Mouse (Mus musculus) right cerebral cortex, adult 2 months (tissue): ENCODE data around the gene Gper1.

Experiments
- DNase-seq, 2 experiments: peaks; one replicate each; pipeline ENCODE4 v3.0.0; 2021 to 2022; ENCODE audit warnings: low spot score in 2 of 2

Gene Gper1

GRCm38 (mm10) chr5:139423026-139423865 is at the start of gene Gper1:
Gene Gper1, plus strand, starts transcription at chr5:139423151.
- DNase-seq, result no peak

DNA sequence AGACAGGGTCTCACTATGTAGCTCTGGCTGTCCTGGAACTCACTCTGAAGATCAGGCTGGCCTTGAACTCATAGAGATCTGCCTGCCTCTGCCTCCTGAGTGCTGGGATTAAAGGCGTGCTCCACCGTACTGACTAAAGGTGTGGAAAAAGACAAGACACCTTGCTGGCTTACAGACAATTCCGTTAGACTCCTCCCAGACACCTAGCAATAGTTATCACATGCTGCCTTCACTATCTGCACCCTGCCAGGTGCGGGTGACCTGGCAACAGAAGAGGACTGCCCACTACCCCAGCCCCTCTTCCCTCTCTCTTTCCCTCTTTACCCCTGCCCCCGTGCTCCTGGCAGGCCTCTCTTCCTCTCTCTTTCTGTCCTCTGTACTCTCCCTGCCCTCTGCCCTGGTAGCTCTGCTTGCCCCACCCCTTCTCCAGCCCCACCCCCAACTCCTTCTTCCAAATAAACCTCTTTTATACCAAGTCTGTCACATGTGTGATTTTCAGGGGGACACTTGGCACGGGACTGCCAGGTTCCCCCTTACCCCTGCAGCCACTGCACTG is 49.0 kb upstream of the Gper1 start:
- no peak for DNase-seq

DNA sequence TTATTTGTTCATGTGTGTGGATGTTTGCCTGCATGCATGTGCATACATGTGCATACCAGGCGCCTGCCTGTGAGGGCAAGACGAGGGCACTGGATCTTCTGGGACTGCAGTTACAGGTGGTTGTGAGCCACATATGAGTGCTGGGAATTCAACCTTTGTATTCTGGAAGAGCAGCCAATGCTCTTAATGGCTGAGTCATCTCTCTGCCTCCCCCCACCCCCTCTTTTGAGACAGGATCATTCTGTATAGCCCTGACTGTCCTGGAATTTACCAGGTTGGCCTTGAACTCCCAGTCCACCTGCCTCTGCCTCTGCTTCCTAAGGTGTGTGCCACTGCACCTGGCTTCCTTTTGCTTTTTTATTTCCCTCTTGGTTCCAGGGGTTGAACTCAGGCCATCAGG is 48.1 kb upstream of the Gper1 start:
- DNase-seq, result no peak

- no peak for DNase-seq
These were observed 45.3 kb upstream of the Gper1 start, which contains the start of gene Gpr146 for GRCm38 (mm10) chr5:139377468-139378270. Gene Gpr146, plus strand, starts transcription at chr5:139377697.

DNA sequence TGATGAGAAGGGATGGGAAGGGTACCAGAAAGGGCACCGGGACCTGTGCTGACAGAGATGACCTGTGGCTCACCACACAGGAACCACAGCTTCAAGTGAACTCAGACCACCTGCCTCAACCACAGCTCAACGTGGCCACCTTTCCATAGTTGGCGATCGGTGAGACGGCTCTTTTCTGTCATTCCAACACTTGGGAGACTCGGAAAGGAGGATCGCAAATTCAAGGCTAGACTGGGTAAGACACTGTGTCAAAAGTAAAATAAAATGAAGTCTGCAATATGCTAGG is 44.7 kb upstream of the Gper1 start:
- DNase-seq, result no peak

DNA sequence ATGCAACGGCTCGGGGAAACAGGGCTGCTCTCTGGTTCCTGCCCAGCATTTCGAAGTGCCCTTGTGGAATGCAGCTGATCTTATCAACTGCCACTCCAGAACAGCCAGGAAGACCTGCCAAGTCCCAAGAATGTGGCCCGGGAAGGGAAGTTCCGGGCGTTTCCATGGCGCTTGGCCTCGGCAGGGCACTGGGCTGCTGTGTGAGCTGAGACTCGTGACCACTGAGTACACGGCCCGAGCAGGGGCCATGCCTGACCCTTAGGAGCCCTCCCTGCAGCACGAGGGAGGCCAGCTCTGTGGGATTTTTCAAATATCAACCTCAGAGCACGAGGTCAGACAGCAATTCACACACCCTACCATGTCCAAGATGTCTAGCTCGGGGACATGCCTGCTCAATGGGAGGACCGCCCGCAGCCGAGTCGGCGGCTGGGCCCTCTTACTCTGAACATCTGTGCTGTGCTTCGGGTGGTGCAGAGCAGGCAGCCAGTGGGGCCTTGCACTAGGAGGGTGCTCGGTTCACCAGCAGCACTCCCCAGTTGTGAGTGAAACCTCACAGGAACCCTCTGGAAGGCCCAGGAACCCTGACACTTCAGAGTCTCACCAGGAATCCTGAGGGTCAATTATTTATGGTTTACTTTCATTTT is 43.8 kb upstream of the Gper1 start:
- no peak for DNase-seq

DNA sequence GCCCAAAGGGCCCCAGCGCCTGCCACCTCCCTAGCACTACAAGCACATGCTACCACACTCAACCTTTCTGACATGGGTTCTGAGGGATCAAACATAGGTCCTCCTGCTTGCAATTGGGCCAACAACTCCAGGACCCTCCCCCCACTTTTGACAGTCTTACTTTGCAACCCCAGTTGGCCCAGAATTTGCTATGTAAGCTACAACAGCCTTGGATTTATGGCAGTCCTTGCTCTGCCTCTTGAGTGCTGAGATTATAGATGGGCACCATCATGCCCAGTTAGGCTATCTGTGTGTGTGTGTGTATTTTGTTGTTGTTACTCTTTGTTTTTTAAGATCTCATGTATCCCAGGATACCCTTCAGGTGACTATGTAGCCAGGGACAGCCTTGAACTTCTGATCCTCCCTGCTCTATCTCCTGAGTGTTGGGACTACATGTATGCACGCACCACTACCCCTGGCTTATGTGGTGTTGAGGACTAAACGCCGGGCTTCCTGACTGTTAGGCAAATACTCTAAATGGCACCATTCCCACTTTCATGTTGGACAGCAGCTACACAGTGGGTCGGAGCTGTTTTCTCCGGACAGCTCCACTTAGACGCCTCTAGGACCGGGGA is 43.1 kb upstream of the Gper1 start:
- DNase-seq, result no peak

- peak; percentile 82 to 85 for DNase-seq
These were observed 42.3 kb upstream of the Gper1 start for GRCm38 (mm10) chr5:139380385-139381248.

- no peak for DNase-seq
These were observed 41.1 kb upstream of the Gper1 start for GRCm38 (mm10) chr5:139381586-139382513.

DNA sequence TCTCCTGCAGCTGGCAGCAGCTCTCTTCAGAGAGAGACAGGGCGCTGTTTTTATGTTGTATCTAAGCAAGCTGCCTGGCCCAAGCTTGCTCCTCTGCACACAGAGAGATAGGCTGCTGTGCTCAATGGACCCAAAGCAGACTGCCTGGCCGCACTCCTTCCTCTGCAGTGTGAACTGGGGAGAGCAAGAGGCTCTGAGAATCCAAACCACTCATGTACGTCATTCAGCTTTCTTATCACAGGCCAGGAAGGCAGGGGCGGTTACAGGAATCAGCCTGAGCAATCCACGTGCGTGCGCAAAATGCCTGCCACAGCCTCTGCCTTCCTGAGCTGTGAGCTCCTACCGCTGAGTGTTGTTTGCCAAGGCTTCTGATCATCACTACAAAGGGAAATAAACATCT is 40.2 kb upstream of the Gper1 start:
- peak; percentile 74 to 80 for DNase-seq

DNA sequence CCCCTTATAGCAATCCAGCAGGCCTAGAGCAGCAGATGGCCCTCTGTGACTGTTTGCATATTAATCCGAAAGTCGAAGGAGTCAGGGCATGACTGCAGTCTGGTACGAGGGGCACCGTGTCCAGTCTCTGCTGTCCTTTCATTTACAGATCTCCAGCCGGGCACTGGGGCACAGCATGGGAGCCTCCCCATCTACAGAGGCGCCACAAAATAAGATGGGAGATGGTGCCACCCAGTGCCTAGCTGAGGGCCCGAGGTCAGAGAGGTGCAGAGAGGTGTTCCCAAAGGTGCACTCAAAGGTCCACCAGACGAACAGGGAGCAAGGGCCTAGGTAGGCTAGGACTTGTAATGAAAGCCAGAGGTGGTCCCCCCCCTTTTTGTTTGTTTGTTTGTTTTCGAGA is 39.7 kb upstream of the Gper1 start:
- DNase-seq, result no peak

DNA sequence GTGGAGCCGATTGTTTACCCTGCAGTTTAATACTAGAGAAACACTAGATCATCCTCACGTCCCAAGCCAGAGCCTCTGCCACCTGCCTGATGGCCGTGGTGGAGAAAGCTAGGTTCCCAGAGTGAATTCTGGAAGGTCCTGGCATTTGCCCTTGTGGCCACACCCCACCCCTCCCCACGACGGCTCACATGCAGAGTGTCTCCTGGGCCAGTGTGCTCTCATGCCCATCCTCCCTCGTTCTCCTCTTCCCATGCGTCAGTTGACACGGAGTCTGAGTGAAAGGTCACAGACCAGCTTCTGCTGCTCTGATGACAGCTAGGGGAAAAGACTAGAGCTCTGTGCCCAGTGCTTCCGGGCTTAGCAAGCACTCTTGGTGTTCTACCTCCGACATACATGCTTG is 38.4 kb upstream of the Gper1 start:
- DNase-seq, result no peak

DNA sequence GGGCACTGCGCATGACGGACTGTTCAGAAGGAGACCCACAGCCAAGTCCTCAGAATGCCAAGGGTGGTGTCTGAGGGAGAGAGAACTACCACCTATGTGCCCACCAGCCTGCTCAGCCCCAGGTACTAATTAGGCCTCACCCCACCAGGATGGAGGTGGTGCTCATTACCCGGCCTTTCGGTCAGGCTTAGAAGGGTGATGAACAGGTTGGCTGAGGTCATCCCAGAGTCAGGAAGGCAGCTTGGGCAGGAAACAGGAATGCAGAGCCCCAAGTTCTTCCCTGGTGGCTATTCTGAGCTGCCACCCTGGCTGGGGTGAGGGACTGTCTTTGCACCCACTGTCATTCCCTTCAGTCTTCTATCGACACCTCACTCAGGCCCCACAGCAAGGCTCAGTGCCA is 36.9 kb upstream of the Gper1 start:
- no peak for DNase-seq

GRCm38 (mm10) chr5:139387329-139388194 is 35.4 kb upstream of the Gper1 start:
- no peak for DNase-seq

GRCm38 (mm10) chr5:139388195-139388570 is 34.8 kb upstream of the Gper1 start:
- DNase-seq, result no peak

GRCm38 (mm10) chr5:139388694-139389675 is 34.0 kb upstream of the Gper1 start:
- no peak for DNase-seq

DNA sequence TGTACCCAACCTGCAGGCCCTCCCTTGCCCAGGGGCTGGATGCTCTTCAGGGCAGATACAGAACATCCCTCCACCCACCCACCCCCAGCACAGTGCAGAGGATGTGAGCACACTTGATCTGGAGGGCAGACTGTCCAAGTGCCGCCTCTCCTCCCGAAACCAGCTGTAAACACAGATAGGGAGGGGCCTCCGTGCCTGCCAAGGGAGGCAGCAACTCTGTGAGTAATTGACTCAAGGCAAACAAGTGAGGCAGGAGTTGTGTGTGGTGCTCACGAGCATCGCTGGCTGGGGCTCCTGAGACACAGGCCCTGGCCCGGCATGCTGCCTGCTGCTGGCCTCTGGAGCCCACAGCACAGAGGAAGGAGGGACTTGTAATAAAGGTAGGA is 33.3 kb upstream of the Gper1 start:
- no peak for DNase-seq
